Mouse (Mus musculus) fibroblast of lung, adult 2 months (primary cell): ENCODE measurements at regions not wholly inside any gene's neighbourhood (a gene's known extent, or its start where the extent isn't known, plus 50 kb on each side); places are given as distances from the start of the nearest gene placed in this dataset.
A peak's percentile ranks its signal among the peaks of the same experiment; 100 is the strongest.

Experiments used
- DNase-seq: peaks from one replicate; pipeline ENCODE4 v3.0.0-alpha.2; 2011; ENCODE audit warnings: low read depth

DNA sequence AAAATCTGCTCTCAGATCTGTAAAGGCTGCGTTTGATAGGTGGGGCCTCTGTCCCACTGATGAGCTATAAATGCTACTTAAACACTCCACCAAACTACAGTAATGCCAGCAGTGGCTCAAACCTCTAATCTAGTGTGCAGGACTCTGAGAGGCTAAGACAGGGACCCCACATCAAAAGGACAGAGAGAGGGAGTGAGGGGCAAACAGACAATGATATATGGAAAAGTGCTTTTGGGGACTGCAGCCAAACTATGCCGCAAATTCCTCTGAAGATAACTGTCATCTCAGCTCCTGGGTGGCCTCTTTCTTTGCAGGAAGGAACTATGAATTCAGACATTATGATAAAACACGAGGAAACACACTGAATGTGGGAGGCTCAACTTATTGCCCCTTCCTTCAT is 138.9 kb upstream of the Ddit4l start:
- DNase-seq, result no peak

- DNase-seq, result no peak
These were observed 138.4 kb upstream of the Ddit4l start for GRCm38 (mm10) chr3:137482971-137483370.

- no peak for DNase-seq
These were observed 131.8 kb upstream of the Ddit4l start for GRCm38 (mm10) chr3:137489592-137489991.

GRCm38 (mm10) chr3:137491508-137492019 is 129.8 kb upstream of the Ddit4l start:
- no peak for DNase-seq

GRCm38 (mm10) chr3:137498343-137498742 is 123.1 kb upstream of the Ddit4l start:
- no peak for DNase-seq

- DNase-seq, result peak; percentile 49
These were observed 110.1 kb upstream of the Ddit4l start for GRCm38 (mm10) chr3:137511283-137511682.

DNA sequence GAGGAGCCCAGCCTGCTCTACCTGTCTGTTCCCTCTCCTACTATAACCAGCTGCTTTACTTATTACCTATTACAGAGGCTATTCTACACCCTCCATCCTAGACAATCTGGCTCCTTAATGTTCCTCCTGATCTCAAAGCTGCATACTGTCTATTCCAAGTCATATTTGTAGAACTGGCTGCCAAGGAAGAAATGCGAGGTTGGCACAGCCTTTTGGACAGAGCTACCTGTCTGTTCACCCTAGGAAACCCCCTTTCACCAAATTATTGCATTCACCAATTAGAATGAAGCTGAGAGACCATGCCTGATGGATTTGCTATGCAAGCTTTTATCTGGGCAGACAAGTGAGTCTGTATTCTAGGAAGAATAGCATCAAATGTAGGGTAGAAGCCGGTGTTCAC is 109.0 kb upstream of the Ddit4l start:
- DNase-seq, result no peak

GRCm38 (mm10) chr3:137513026-137513425 is 108.4 kb upstream of the Ddit4l start:
- DNase-seq, result no peak

DNA sequence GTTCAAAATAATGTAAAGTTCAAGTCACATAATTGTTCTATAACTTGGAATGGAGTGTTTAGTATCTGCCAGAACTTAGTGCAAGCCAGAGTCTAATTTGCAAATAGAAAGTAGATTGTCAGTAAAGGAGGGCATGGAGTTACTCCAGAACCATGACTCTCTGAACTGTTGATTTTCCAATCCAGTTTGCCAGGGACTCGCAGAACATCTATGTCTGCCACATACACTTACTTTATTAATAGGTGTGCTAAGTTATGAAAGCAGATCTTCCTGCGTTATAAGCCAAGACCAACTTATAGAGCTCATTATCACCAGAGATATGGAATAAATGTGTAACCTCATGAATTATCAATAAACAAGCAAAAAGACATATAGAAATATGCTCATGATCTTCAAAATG is 107.2 kb upstream of the Ddit4l start:
- DNase-seq, result no peak

DNA sequence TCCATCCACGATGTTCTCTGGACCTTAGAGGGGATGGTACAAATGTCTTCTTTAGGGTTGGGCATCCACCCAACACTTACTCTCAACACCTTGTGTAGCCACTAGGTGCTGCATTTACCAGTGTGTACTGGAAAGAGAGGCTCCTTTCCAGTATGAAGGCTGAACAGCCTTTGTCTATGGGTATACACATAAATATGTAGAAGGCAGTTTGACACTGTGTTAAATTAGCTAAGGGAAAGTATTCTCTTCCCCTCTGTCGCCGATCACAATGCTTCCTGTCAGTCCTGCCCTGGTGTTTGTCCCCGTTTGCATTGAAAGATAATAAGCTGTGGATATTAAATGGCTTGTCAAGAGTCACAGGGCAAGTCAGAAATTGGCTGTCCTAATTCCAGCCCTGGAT is 104.0 kb upstream of the Ddit4l start:
- no peak for DNase-seq

- DNase-seq, result no peak
These were observed 101.2 kb upstream of the Ddit4l start for GRCm38 (mm10) chr3:137520191-137520590.

GRCm38 (mm10) chr3:137525606-137526575 is 95.5 kb upstream of the Ddit4l start:
- no peak for DNase-seq

- DNase-seq, result no peak
These were observed 91.8 kb upstream of the Ddit4l start for GRCm38 (mm10) chr3:137529592-137529960.

GRCm38 (mm10) chr3:137529961-137530609 is 91.3 kb upstream of the Ddit4l start:
- DNase-seq, result no peak

DNA sequence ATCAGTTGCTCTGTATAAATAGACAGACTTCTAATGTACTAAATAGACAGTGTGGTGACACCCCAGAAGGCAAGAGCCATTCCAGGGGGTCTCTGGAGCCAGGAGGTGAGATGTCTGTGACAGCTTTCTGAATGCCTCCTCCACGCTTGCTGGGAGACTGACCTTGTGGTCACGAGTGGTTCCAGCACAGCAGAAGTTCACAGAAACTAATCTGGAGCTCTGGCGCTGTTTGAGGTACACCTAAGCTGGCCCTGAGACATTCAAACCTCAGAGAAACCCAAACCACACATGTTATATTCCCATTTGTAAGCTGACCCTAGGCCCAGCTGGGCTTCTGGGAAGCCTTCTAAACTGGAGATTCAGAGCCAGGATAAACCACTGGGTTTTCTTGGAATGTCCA is 79.7 kb upstream of the Ddit4l start:
- no peak for DNase-seq

- DNase-seq, result no peak
These were observed 79.1 kb upstream of the Ddit4l start for GRCm38 (mm10) chr3:137542343-137542742.

DNA sequence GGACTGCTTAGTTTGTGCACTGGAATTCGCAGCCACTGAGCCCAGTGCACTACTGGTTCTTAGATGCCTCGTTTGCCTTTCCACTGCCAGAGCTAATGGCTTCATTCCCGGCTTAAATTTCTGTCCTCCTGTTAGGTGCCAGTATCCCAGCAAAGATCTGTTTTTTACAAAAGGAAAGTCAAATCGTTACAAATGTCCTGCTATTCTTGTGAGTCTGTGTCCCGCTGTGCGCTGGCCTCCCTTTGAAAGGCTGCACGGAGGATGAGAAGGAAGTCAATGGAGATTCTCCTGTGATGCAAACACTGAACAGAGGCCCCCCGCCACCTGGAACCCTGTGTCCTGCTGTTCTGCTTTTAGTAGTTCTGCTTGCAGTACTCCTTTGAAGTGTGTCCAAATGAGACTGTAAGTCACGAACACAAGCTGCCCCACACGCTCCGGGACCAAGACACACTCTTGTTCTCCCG is 74.0 kb upstream of the Ddit4l start:
- DNase-seq, result no peak

DNA sequence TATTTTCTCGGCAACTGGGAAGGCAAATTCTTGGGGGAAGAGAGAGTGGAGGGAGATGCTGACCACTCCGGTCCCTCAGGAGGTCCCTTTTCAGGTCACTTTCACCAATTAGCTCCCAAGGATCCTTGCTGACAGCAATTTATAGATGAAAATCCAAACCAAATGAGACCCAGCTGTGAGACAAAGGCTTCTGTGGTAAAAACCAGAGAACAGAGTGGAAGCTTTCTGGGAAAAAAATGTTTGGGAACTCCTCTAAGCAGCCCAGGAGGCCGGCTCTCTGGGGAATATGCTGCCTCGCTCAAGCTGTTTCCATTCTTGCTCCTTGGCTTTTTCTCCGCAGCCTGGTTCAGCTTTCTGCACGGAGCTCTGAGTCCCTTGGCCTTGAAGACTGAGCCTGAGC is 73.5 kb upstream of the Ddit4l start:
- no peak for DNase-seq

DNA sequence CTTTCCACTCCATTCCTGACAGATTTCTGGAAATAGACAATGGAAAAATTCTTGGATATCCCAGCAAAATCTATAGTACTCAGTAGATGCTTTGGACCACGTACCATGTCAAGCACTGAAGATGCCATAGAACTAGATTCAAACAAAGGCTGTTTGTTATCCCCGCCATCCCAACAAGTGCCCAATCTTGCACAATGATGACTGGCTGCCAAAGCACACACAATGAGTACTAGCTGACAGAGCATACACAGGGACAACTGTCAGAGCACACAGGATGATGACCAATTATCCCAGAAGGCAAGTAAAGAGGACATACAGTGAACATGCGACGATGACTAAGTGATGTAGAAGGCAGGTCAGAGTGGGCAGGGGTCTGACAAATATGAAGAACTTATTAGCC is 70.7 kb upstream of the Ddit4l start:
- DNase-seq, result no peak

DNA sequence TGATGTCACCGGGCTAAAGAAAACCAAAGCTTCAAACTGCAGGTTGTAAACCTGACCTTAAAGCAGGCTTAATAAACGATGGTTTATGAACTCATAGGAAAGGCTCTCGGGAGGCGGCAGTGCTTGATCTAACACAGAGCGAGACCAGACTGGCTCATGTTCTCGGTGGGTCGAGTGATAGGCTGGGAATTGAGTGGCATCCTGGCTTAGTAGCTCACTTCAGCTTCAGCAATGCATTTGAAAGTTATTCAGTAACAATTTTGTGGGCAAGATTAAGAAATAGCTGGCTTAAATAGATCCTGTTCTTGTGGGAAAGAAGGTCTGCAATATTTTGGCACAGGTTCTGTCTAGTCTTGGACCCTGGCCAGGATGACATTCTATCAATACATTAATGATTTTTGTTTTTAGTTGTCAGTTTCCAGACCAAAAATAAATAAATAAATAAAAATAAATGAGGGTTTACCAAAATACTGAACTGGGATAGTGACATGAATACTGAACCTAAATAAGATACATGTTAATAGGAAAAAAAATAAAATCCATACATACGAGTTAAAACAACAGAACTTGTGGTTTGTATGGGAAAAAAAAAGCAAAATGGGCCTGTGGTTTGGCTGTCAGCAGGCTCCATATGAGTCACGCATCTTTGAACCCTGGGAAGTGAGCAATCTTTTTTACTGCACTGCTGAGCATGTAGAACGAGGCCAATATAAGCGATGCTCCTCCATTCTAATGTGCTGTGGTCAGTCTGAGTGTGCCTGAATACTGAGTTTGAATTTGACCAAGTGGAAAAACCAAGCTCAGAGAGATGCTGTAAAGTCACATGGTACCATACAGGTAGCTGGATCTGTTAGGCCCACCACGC is 68.7 kb upstream of the Ddit4l start:
- peak; percentile 97 for DNase-seq

DNA sequence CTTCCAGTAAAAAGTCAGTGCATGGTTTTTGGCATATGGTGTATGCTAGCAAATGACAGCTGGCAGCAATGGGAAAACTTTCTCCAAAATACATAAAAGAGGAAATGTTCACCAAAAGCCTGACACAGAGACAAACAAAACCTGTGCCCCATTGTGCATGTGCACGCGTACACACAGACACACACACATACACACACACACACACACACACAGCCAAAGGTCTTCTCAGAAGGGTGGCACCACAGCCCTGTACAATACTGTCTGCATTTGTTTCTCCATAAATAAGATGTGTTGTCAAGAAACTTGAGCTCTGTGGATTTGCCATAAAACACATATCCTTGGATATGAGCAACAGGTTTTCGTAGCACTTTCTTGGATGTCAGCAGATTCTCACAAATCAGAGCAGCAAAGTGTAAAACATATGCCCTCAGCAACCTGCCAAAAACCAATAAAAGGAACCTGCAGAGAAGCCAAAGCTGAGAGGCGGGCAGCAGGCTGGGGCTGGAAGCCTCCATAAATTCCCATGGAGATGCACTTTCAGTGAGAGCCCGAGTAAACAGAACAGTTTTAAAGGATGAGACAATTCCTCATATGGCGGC is 60.5 kb upstream of the Ddit4l start:
- DNase-seq, result peak; percentile 52

GRCm38 (mm10) chr3:137561986-137562385 is 59.4 kb upstream of the Ddit4l start:
- DNase-seq, result no peak
